26 mouse cellular contexts compared by ENCODE assay signal in genomic region chr12:85510013-85510412, GRCm38 (mm10). TPM values are rescaled to one million over a fixed set of nuclear protein-coding genes. Genes with fewer than 3 reads are reported as not detected.
DNase-seq lines count a peak whose midpoint lies in the region; ATAC-seq lines count a peak whose summit lies in the region.
"Had no signal": no experiment of that assay in that cellular context is flagged by ENCODE, and none has a peak within 500 bp of the region (broad histone marks: within the 10 kb centered on the region; RNA-seq: fewer than 3 reads in every experiment).

No protein-coding gene starts in this region.

- H3K9ac ChIP-seq in intestine, embryonic 16.5 days (ENCODE audit: low read depth, low read length) = no peak overlapping the region
- H3K9ac ChIP-seq: embryonic facial prominence, embryonic 13.5 days; embryonic facial prominence, embryonic 15.5 days; forebrain, embryonic 12.5 days had no signal

- H3K4me2 ChIP-seq in intestine, embryonic 16.5 days (ENCODE audit: low read depth, low read length) = no peak overlapping the region
- H3K4me2 ChIP-seq: embryonic facial prominence, embryonic 13.5 days; embryonic facial prominence, embryonic 15.5 days; forebrain, embryonic 12.5 days had no signal

- ATAC-seq in intestine, embryonic 16.5 days = no peak
- ATAC-seq in megakaryocyte progenitor cell, adult 5-6 weeks (replicated peaks; ENCODE audit: poor library complexity) = no peak
- ATAC-seq: activated CD4-positive, CD25-positive, alpha-beta regulatory T cell, adult 4 months; CD4-positive, CD25-positive, alpha-beta regulatory T cell, adult 4 months; forebrain, embryonic 14.5 days; forebrain, embryonic 16.5 days; Patski had no signal

- no peak overlapping the region for H3K4me3 ChIP-seq in intestine, embryonic 16.5 days (ENCODE audit: low read length)
- H3K4me3 ChIP-seq: embryonic facial prominence, embryonic 13.5 days; embryonic facial prominence, embryonic 15.5 days; erythroblast, embryonic 14.5 days; forebrain, embryonic 10.5 days; forebrain, embryonic 12.5 days had no signal

- DNase-seq in ES-CJ7 (ENCODE audit: low read depth, low spot score) (peak; percentile 54), R1 (ENCODE audit: low read depth, low spot score) (peak; percentile 83)
- no peak for DNase-seq in adrenal gland, postnatal 25 days
- DNase-seq: adrenal gland, adult 8-10 months; adrenal gland, postnatal 14 days; B cell, adult 2 months; cerebellum, adult 11 months; cerebellum, adult 18-20 months; cerebellum, adult 8-10 months; cerebellum, adult 9-11 months; cerebellum, postnatal 14 days; cerebellum, postnatal 36 days; embryo, embryonic 11 days had no signal

- no peaks in the 10 kb centered on the region for H3K36me3 ChIP-seq in intestine, embryonic 16.5 days (ENCODE audit: control insufficient read depth, insufficient read depth, low read length)
- H3K36me3 ChIP-seq: embryonic facial prominence, embryonic 13.5 days; embryonic facial prominence, embryonic 15.5 days; forebrain, embryonic 10.5 days; forebrain, embryonic 12.5 days had no signal

- no peaks in the 10 kb centered on the region for H3K27me3 ChIP-seq in intestine, embryonic 16.5 days (replicated peaks; ENCODE audit: control insufficient read depth, insufficient read depth, low read length)
- H3K27me3 ChIP-seq: CH12.LX; embryonic facial prominence, embryonic 13.5 days; embryonic facial prominence, embryonic 15.5 days; forebrain, embryonic 12.5 days; Patski had no signal

- no peaks in the 10 kb centered on the region for H3K4me1 ChIP-seq in intestine, embryonic 16.5 days (ENCODE audit: control insufficient read depth, insufficient read depth, low read length)
- H3K4me1 ChIP-seq: embryonic facial prominence, embryonic 13.5 days; embryonic facial prominence, embryonic 15.5 days; forebrain, embryonic 10.5 days; forebrain, embryonic 12.5 days had no signal

- H3K9me3 ChIP-seq in intestine, embryonic 16.5 days (ENCODE audit: control insufficient read depth, low read length) = peaks cover under 1% of the 10 kb centered on the region; the same call in 1 of the 2 replicates
- H3K9me3 ChIP-seq: forebrain, embryonic 12.5 days had no signal

- H3K27ac ChIP-seq in intestine, embryonic 16.5 days (ENCODE audit: low read length) = no peak overlapping the region
- H3K27ac ChIP-seq: embryonic facial prominence, embryonic 13.5 days; embryonic facial prominence, embryonic 15.5 days; forebrain, embryonic 10.5 days; forebrain, embryonic 12.5 days had no signal

- 96% methylated on average over 2 of the region's 2 CpGs for WGBS in intestine, embryonic 16.5 days

RNA-seq across cellular contexts. Expression of gene Fos, which starts 36.3 kb away (rescaled TPM):
- total RNA-seq in adrenal gland, postnatal 25 days (2021) = 1.9 and 2.0 TPM in 2 replicates
- polyA plus RNA-seq in intestine, embryonic 16.5 days (2015; fragmentation: Nextera tagmentation; extraction: Ambion mirVana) = 6.4 and 6.6 TPM in 2 replicates
- total RNA-seq in megakaryocyte progenitor cell, adult 5-6 weeks (2015) = 94.5 and 144 TPM in 2 replicates
- total RNA-seq in megakaryocyte progenitor cell, adult 5-6 weeks (2017) = 72.4 and 111 TPM in 2 replicates

Comparison
In these comparisons a context has a peak if more than half of its experiments do, and no peak if none do; other contexts are left out.
1. RNA of gene Fos, which starts 36.3 kb away (total RNA-seq): 72.4 to 144 TPM in megakaryocyte progenitor cell, adult 5-6 weeks; 1.9 to 2.0 TPM in adrenal gland, postnatal 25 days; every median in the first group is over 10 times any median in the second.